Mouse (Mus musculus): ENCODE results near the gene Orc3. TPM values are rescaled to one million over a fixed set of nuclear protein-coding genes. Genes with fewer than 3 reads are reported as not detected.

The Orc3 gene
- 96.9 TPM for polyA plus RNA-seq (2017; shearing (Covaris generic))

DNA sequence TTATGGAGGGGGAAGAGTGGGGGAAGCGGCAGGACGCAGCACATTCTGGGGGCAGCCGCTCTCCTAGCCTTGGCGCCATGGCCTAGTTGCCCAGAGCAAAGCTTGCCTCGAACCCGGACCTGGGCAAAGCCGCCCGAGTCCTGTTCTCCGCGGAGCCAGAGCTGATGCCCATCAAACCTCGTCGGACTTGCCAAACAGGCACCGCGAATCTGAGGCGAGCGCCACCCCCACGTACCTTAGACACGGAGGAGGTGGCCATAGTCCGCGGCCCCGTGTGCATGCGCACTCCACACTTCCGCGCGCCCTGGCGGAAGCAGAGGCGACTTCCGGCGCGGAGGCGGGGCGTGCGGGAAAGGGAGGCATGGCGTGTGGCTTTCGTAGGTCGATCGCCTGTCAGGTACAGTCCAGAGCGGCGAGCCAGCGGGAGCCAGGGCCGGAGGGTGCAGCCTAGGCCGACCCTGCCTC, at the start of gene Orc3, which contains the start of gene Rars2:
Gene Orc3 (minus strand): TSS at position 315 of the 465 bp plus-strand sequence.
Gene Rars2 (plus strand): TSS at position 328 of the 465 bp plus-strand sequence.

GRCm38 (mm10) chr4:34550748-34551097, 64.0 kb downstream of the Orc3 start, which contains the start of gene Akirin2:
TSS of gene Akirin2 (plus strand) at chr4:34550937.

Other genes starting within 250 kb of the Orc3 start
- 70.9 TPM for gene Akirin2, start 64.0 kb downstream of the Orc3 start, polyA plus RNA-seq (2017; shearing (Covaris generic))
- gene Rars2, start within 50 bp of the Orc3 start, polyA plus RNA-seq (2017; shearing (Covaris generic)): 18.4 TPM
- 7.4 TPM for gene Slc35a1, start 72.5 kb upstream of the Orc3 start, polyA plus RNA-seq (2017; shearing (Covaris generic))
- gene Cfap206, start 115.3 kb upstream of the Orc3 start, polyA plus RNA-seq (2017; shearing (Covaris generic)): not detected
- not detected for gene Gm136, start 141.3 kb upstream of the Orc3 start, polyA plus RNA-seq (2017; shearing (Covaris generic))
- 18.8 TPM for gene Smim8, start 163.5 kb upstream of the Orc3 start, polyA plus RNA-seq (2017; shearing (Covaris generic))

Measured in effector memory CD4-positive, alpha-beta T cell, adult 7 months (primary cell).